8 mouse cellular contexts compared by ENCODE assay signal in genomic region chr10:126330305-126330969, GRCm38 (mm10).
DNase-seq lines count a peak whose midpoint lies in the region; ATAC-seq and TF ChIP-seq lines count a peak whose summit lies in the region.

No protein-coding gene starts in this region.

- in situ Hi-C loops in ES-E14 (cut with MboI; ENCODE audit: low sequenced_read_pairs in 2 of 2, unreplicated experiment in 2 of 2), result loop anchor here in 1 of 2 experiments (25.0 kb wide), 1 partner anchor 543 kb away; no protein-coding TSS in a partner anchor

- no peak overlapping the region for H3K9ac ChIP-seq in ES-E14 (ENCODE audit: insufficient read depth, low read depth, low read length, poor library complexity, severe bottlenecking)
- no peak overlapping the region for H3K9ac ChIP-seq in lung, embryonic 14.5 days

- peak; percentile 97 for ATAC-seq in lung, embryonic 14.5 days (ENCODE audit: insufficient read depth)

- 9% methylated on average over 17 of the region's 17 CpGs for WGBS in hindbrain, embryonic 10.5 days
- 6% methylated on average over 17 of the region's 17 CpGs for WGBS in lung, embryonic 14.5 days

- H3K27ac ChIP-seq in ES-E14 (ENCODE audit: insufficient read depth, low read depth, low read length, poor library complexity, severe bottlenecking), result no peak overlapping the region
- H3K27ac ChIP-seq in hindbrain, embryonic 10.5 days, result no peak overlapping the region
- H3K27ac ChIP-seq in lung, embryonic 14.5 days (ENCODE audit: low read depth), result no peak overlapping the region

- H3K4me2 ChIP-seq in lung, embryonic 14.5 days, result peak overlapping the region; percentile 48; the same call in 1 of the 2 replicates

- DNase-seq in ES-E14 (ENCODE audit: low read depth, low spot score), result peak; percentile 56
- peak; percentile 79 for DNase-seq in cerebellum, adult 9-11 months
- DNase-seq in frontal cortex, postnatal 10 days (ENCODE audit: low spot score in 2 of 2), result peak; percentile 62 to 87
- peak; percentile 91 for DNase-seq in hindbrain, embryonic 10.5 days (ENCODE audit: low spot score)
- peak; percentile 69 for DNase-seq in layer of hippocampus, adult 9-10 months (ENCODE audit: low spot score)
- peak; percentile 95 for DNase-seq in lung, embryonic 14.5 days
- peak; percentile 82 for DNase-seq in ovary, adult 18-20 months (ENCODE audit: low spot score)
- peak; percentile 84 for DNase-seq in testis, postnatal 14 days (ENCODE audit: low spot score)

- H3K36me3 ChIP-seq in ES-E14 (ENCODE audit: control insufficient read depth, insufficient read depth, low read length, poor library complexity, severe bottlenecking), result no peaks in the 10 kb centered on the region
- no peaks in the 10 kb centered on the region for H3K36me3 ChIP-seq in hindbrain, embryonic 10.5 days
- H3K36me3 ChIP-seq in lung, embryonic 14.5 days (ENCODE audit: insufficient read depth), result no peaks in the 10 kb centered on the region

- no peak overlapping the region for H3K4me3 ChIP-seq in ES-E14 (ENCODE audit: insufficient read depth in 1 of 2, low read depth in 1 of 2, low read length in 2 of 2, poor library complexity in 1 of 2, severe bottlenecking in 1 of 2)
- no peak overlapping the region for H3K4me3 ChIP-seq in hindbrain, embryonic 10.5 days
- H3K4me3 ChIP-seq in lung, embryonic 14.5 days (ENCODE audit: low read depth, low read length), result no peak overlapping the region

- H3K9me3 ChIP-seq in ES-E14 (ENCODE audit: control insufficient read depth, insufficient read depth, low read depth, low read length), result no peaks in the 10 kb centered on the region
- no peaks in the 10 kb centered on the region for H3K9me3 ChIP-seq in hindbrain, embryonic 10.5 days
- H3K9me3 ChIP-seq in lung, embryonic 14.5 days (ENCODE audit: low read depth, low read length), result no peaks in the 10 kb centered on the region

- TF ChIP-seq CTCF in lung, embryonic 14.5 days (IDR thresholded peaks at IDR 0.05; ENCODE audit: low read depth), result peak; percentile 93

- no peaks in the 10 kb centered on the region for H3K4me1 ChIP-seq in ES-E14 (ENCODE audit: control insufficient read depth in 2 of 2, insufficient read depth in 2 of 2, low read length in 2 of 2, poor library complexity in 1 of 2)
- H3K4me1 ChIP-seq in hindbrain, embryonic 10.5 days (replicated peaks), result peaks cover 5% of the 10 kb centered on the region; the same call in 1 of the 2 replicates
- H3K4me1 ChIP-seq in lung, embryonic 14.5 days (ENCODE audit: insufficient read depth), result no peaks in the 10 kb centered on the region

- H3K27me3 ChIP-seq in hindbrain, embryonic 10.5 days (ENCODE audit: insufficient read depth, poor library complexity, severe bottlenecking), result no peaks in the 10 kb centered on the region
- no peaks in the 10 kb centered on the region for H3K27me3 ChIP-seq in lung, embryonic 14.5 days (ENCODE audit: insufficient read depth, low read length)

TF ChIP-seq in ES-E14, 5 proteins besides CTCF, POLR2A, EP300 and RAD21:
- no peak for TF ChIP-seq CHD2 (IDR thresholded peaks at IDR 0.05; ENCODE audit: low read depth, low read length)
- TF ChIP-seq ZC3H11A (IDR thresholded peaks at IDR 0.05; ENCODE audit: borderline replicate concordance, low read depth, low read length), result peak; percentile 80
